Mouse (Mus musculus): ENCODE results near the gene Pld6.
"Not testable (repeated sequence)": the region's sequence is repeated elsewhere in the genome, so short reads cannot be mapped to it uniquely, and the experiment has no call there.

Pld6 gene

DNA sequence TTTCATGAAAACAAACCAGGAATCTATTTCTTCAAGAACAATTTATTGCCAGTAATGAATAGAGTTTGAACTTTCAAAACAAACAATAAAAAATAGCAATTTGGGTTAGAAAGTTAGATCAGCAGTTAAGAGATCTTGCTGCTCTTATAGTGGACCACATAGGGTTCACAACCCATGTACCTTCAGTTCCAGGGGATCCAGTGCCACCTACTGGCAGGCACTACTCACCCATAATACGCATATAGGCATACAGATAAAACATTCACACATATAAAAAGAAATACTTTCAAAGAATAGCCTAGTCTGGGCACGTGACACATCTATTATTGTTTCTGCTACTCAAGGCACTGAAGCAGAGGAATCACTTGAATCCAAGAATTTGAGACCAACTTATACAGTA is 40.8 kb downstream of the Pld6 start:
- DNase-seq (ENCODE audit: low spot score) = peak; percentile 38

DNA sequence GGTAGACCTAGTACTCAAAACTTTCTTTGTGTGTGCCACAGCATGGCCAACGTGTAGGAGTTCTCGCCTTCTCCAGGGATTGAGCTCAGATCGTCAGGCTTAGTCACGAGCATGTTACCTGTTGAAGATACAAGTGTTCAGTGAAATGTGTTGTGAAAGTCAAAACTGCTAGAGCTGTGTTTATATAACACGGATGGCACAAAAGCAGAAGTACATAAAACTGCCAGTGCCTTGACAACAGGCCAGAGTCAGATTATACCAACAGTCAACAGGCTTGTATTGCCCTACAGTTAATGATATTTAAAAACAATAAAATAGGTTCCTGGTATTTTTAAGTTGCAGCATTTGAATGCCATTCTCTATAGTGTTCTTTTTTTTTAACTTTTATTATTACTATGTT is 41.6 kb downstream of the Pld6 start:
- DNase-seq (ENCODE audit: low spot score) = no peak

DNA sequence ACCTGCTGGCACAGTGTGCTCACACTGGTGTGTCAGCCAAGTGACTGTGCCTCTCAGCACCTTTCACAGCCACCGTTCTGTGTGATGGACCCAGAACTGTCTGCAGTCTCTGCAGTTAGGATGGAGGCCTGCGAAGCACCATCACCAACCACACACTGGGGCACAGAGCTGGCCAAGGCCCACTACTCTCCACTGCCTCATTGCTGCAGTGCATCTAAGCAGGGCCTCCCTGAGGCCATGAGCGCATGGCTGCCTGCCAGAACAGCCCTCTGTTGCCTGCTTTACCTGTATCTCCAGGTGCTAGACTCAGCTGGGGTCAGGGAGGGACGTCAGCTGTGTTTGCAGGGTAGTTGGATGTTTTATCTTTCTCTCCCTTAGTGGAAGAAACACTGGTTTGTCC is 43.1 kb downstream of the Pld6 start:
- no peak for DNase-seq (ENCODE audit: low spot score)

DNA sequence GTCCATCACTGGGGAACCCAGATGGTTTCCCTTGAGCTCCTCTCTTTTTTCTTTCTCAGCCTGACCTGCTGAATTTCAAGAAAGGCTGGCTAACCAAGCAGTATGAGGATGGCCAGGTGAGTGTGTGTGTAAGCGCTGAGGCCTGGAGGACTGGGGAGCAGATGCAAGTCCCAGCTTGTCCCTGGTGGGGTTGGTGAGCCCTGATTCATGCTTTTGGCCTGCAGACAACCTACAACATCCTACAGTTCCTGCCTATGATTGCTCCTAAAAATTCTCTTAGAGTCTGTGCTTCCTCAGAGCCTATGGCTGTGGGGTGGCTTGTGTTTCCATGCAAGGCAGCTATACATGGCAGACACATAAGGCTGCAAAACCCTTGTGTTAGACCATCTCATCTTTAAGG is 43.7 kb downstream of the Pld6 start:
- DNase-seq (ENCODE audit: low spot score) = no peak

DNA sequence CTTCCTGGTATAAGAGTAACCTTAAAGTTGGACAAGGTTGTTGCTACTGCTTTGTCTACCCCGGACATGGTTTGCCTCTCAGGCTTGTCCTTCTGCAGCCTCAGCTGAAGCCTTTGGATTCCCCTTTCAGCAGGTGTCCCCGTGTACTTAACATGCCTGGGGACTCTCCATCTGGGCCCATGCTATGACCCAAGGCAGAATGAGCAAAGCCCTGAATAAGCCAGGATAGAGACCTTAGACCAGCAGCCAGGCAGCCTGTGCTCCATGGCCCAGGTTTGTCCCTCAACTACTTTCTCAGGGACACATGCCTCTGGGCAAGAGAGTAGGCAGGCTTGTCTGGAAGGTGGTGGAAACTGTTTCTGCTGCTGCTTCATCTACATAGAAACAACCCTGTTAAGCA is 44.1 kb downstream of the Pld6 start:
- DNase-seq (ENCODE audit: low spot score) = no peak

DNA sequence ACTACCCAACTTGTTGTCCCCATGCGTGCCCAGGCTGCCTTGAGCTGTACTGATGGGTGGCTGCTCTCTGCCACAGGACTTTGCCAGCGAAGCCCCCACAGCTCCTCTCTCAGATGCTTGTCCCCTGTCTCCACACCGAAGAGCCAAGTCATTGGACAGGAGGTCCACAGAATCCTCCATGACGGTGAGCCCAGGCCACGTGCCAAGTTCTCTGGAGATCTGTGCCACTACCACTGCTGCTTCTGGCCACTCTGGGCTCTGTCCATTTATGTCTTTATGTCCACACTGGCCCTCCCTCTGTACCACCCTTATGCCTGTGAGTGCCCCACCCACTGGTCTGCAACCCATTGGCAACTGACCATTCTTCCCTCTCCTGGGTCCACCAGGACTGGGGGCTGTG is 45.5 kb downstream of the Pld6 start:
- DNase-seq (ENCODE audit: low spot score) = no peak

DNA sequence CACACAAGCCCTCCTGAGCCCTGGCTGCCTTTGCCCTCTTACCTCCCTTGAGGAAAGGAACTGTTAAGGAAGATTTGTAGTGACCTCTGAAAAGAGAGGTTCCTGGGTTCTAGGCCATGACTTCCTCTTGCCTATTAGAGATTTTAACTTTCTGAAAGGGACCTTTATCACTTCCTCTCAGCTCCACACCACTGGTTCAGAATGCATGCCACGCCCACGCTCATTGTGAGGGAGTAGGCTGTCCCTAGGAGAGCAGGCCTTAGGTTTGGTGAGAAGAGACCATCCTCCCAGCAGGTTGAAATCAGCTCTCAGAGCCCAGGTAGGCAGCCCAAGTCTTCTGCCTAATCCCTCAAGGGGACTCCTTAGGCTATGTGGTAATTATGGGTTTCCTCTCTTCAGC is 47.4 kb downstream of the Pld6 start:
- DNase-seq (ENCODE audit: low spot score) = no peak

DNA sequence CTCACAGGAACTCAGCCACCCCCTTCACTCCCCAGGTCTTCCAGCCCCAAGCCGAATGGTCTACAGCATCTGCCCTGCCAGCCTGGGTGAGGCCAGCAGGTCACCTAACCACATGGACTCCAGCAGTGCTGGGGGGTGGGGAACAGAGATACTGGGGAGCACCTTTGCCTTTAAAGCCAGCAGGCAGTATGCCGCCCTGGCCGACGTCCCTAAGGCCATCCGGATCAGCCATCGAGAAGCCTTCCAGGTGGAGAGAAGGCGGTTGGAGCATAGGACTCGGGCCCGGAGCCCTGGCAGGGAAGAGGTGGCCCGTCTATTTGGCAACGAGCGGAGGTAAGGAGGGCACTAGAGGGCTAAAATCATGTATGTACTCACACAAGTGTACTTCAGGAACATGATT is 50.2 kb downstream of the Pld6 start:
- DNase-seq (ENCODE audit: low spot score) = no peak

DNA sequence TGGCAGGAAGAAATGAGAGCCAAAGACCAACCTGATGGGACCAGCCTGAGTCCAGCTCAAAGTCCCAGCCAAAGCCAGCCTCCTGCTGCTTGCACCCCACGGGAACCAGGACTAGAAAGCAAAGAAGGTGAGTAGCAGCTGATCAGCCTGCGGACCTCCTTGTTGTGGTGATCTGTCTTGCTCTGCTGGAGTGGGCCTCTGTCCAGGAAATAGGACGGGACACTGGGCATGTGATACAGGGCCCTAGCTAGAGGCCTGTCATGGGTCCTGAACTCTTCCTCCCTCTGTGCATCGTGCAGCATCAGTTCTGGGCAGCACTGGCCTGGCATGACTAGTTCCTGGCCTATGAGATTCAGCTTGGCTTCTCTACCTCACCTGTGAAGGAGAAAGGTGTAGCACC is 51.5 kb downstream of the Pld6 start:
- not testable (repeated sequence) for DNase-seq (ENCODE audit: low spot score)

DNA sequence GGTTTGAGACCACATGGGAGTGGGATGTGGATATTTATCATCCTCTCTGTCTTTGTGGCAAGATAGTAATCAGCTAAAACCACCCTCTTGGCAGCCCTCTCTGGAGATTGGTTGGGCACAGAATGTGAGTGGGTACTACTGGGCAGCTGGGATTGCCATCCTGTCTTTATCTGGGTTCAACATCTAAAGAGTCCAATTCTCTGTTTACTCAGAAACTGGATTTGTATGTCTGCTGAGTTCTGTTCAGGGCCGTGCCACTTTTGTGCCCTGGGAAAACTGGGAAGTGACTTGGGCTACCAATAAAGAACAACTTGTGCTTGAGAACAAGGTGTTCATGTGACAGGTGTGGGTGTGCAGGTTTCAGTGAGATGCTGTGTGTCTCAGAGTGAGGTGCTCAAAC is 53.1 kb downstream of the Pld6 start:
- no peak for DNase-seq (ENCODE audit: low spot score)

All from MN1 (cell line).